7 mouse cellular contexts compared by ENCODE assay signal in the genomic region with DNA sequence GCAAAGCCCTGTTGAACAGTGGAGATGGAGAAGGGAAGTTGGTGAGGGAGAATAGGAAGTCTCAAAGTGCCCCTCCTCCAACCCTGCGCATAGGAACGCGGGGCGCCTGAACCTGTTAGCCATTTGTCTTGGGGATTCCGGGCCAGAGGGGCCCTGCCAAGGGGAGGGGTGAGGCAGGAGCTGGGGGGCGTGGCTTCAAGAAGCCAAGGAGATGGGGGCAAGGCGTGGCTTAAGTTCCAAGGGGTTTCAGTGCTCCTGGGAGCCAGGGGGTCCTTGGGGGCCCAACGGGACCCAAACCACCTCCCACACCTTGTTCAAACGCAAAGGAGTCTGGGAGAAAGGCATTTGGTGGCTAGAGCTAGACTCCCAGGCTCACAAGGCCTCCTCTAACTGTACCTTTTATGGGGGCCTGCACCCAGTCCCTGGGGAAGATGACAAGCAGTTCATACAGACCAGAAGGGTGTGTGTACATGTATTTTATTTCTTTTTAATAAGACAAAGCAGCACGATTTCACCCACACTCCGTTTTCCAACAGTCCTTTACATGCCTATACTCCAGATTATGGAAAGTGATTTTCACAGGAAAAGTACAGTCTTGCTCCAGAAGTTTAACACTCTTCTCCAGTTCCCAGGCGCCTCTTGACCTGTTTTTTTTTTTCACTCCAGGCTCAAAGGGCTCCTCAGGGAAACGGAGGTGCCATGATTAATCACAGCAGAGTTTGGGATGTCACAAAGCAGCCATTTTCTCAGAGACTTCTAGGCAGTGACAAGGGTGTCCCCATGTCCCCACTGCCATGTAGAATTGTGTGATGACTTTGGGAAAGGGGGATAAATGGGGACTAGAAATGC.
DNase-seq lines count a peak whose midpoint lies in the region; ATAC-seq lines count a peak whose summit lies in the region.

No protein-coding gene starts in this region.

- ATAC-seq in embryonic facial prominence, embryonic 11.5 days (replicated peaks; ENCODE audit: insufficient number of reproducible peaks, low FRiP score, low TSS enrichment, low read depth) = 0 out of 2 replicates have a peak, but pooled peaks have one; percentile 13
- ATAC-seq in intestine, embryonic 16.5 days = peak; percentile 24
- ATAC-seq in megakaryocyte progenitor cell, adult 5-6 weeks (replicated peaks; ENCODE audit: poor library complexity) = peak; percentile 33

- no peak overlapping the region; the same call in 1 of the 2 replicates for H3K9ac ChIP-seq in embryonic facial prominence, embryonic 11.5 days (replicated peaks; ENCODE audit: low read length)
- no peak overlapping the region for H3K9ac ChIP-seq in intestine, embryonic 16.5 days (ENCODE audit: low read depth, low read length)

- 0 out of 2 replicates have a peak overlapping the region, but pooled peaks have one; percentile 5 for H3K4me3 ChIP-seq in embryonic facial prominence, embryonic 11.5 days (ENCODE audit: low read depth, low read length)
- H3K4me3 ChIP-seq in intestine, embryonic 16.5 days (ENCODE audit: low read length) = no peak overlapping the region

- peak; percentile 38 for DNase-seq in thymus, postnatal 14 days
- no peak for DNase-seq in thymus, postnatal 10 days (ENCODE audit: low spot score in 2 of 2)
- DNase-seq in embryonic facial prominence, embryonic 11.5 days (ENCODE audit: low spot score) = peak; percentile 79
- no peak for DNase-seq in cerebellum, postnatal 4 days (ENCODE audit: low spot score in 2 of 2)
- DNase-seq in left cerebral cortex, adult 18-20 months (ENCODE audit: low spot score in 2 of 2) = no peak

- no peaks in the 10 kb centered on the region for H3K27me3 ChIP-seq in embryonic facial prominence, embryonic 11.5 days (ENCODE audit: control insufficient read depth, insufficient read depth, low read length)
- 0 out of 2 replicates have a peak, but pooled peaks cover 4% of the 10 kb centered on the region for H3K27me3 ChIP-seq in intestine, embryonic 16.5 days (replicated peaks; ENCODE audit: control insufficient read depth, insufficient read depth, low read length)

- H3K27ac ChIP-seq in embryonic facial prominence, embryonic 11.5 days (replicated peaks; ENCODE audit: low read depth, low read length) = peak overlapping the region; percentile 52; the same call in 1 of the 2 replicates
- H3K27ac ChIP-seq in intestine, embryonic 16.5 days (ENCODE audit: low read length) = no peak overlapping the region

- H3K36me3 ChIP-seq in embryonic facial prominence, embryonic 11.5 days (replicated peaks; ENCODE audit: control insufficient read depth, insufficient read depth, low read depth, low read length) = no peaks in the 10 kb centered on the region; the same call in 1 of the 2 replicates
- no peaks in the 10 kb centered on the region for H3K36me3 ChIP-seq in intestine, embryonic 16.5 days (ENCODE audit: control insufficient read depth, insufficient read depth, low read length)

- 21% methylated on average over 12 of the region's 13 CpGs for WGBS in embryonic facial prominence, embryonic 11.5 days
- 15% methylated on average over 13 of the region's 13 CpGs for whole genome bisulfite sequencing in intestine, embryonic 16.5 days

- no peaks in the 10 kb centered on the region for H3K4me1 ChIP-seq in embryonic facial prominence, embryonic 11.5 days (ENCODE audit: control insufficient read depth, insufficient read depth, low read length)
- no peaks in the 10 kb centered on the region for H3K4me1 ChIP-seq in intestine, embryonic 16.5 days (ENCODE audit: control insufficient read depth, insufficient read depth, low read length)

- H3K4me2 ChIP-seq in embryonic facial prominence, embryonic 11.5 days (ENCODE audit: low read depth, low read length) = peak overlapping the region; percentile 14; the same call in 1 of the 2 replicates
- no peak overlapping the region for H3K4me2 ChIP-seq in intestine, embryonic 16.5 days (ENCODE audit: low read depth, low read length)

- no peaks in the 10 kb centered on the region for H3K9me3 ChIP-seq in embryonic facial prominence, embryonic 11.5 days (replicated peaks; ENCODE audit: control insufficient read depth, low read length)
- H3K9me3 ChIP-seq in intestine, embryonic 16.5 days (ENCODE audit: control insufficient read depth, low read length) = no peaks in the 10 kb centered on the region

Comparison
In these comparisons a context has a peak if more than half of its experiments do, and no peak if none do; other contexts are left out.
1. DNase-seq: peak in thymus, postnatal 14 days (single experiment) and embryonic facial prominence, embryonic 11.5 days (single experiment); none in thymus, postnatal 10 days (0 of 2), cerebellum, postnatal 4 days (0 of 2) and left cerebral cortex, adult 18-20 months (0 of 2).
2. Peak in every context shown above with its lines, with median percentiles within 50 percentile points of each other: ATAC-seq.